Mouse (Mus musculus): Measurements from ENCODE around the gene Hoxa4. TPM values are rescaled to one million over a fixed set of nuclear protein-coding genes. Genes with fewer than 3 reads are reported as not detected.
A peak's percentile ranks its signal among the peaks of the same experiment; 100 is the strongest.

Gene Hoxa4
- polyA plus RNA-seq, 1 experiment from 2014 or later: 0.13 TPM

- Histone ChIP-seq H3K4me3 (ENCODE audit: low read depth, low read length) (no peak overlapping the region), H3K4me2 (ENCODE audit: low read depth, low read length) (no peak overlapping the region), H3K4me1 (ENCODE audit: insufficient read depth) (0 out of 2 replicates have a peak, but pooled peaks cover 5% of the 10 kb centered on the region), H3K9me3 (ENCODE audit: low read length) (no peaks in the 10 kb centered on the region), H3K9ac (replicated peaks) (no peak overlapping the region), H3K36me3 (replicated peaks; ENCODE audit: insufficient read depth, low read length) (no peaks in the 10 kb centered on the region), H3K27me3 (ENCODE audit: insufficient read depth, low read length) (peaks cover 97% of the 10 kb centered on the region), H3K27ac (ENCODE audit: low read depth) (no peak overlapping the region)
- no peak for ATAC-seq
- 2% methylated on average over 44 of the region's 44 CpGs for WGBS (ENCODE audit: insufficient replicate concordance)
- DNase-seq: no peak
- TF ChIP-seq CTCF (IDR thresholded peaks at IDR 0.05; ENCODE audit: low read depth) (no peak), EP300 (IDR thresholded peaks at IDR 0.05; ENCODE audit: low read depth) (no peak)
Measured at GRCm38 (mm10) chr6:52229558-52230416, 38.2 kb upstream of the Hoxa4 start.

- H3K27me3 ChIP-seq (ENCODE audit: insufficient read depth, low read length): peaks cover 97% of the 10 kb centered on the region
- no peak overlapping the region for H3K9ac ChIP-seq (replicated peaks)
- H3K27ac ChIP-seq (ENCODE audit: low read depth): no peak overlapping the region
- no peak overlapping the region for H3K4me2 ChIP-seq (ENCODE audit: low read depth, low read length)
- no peak for DNase-seq
- peak overlapping the region; percentile 17; the same call in 1 of the 2 replicates for H3K4me3 ChIP-seq (ENCODE audit: low read depth, low read length)
- 1% methylated on average over 38 of the region's 38 CpGs for WGBS (ENCODE audit: insufficient replicate concordance)
- no peak for TF ChIP-seq EP300 (IDR thresholded peaks at IDR 0.05; ENCODE audit: low read depth)
- no peak for TF ChIP-seq CTCF (IDR thresholded peaks at IDR 0.05; ENCODE audit: low read depth)
- ATAC-seq: no peak
- no peaks in the 10 kb centered on the region for H3K36me3 ChIP-seq (replicated peaks; ENCODE audit: insufficient read depth, low read length)
- H3K4me1 ChIP-seq (ENCODE audit: insufficient read depth): 0 out of 2 replicates have a peak, but pooled peaks cover 5% of the 10 kb centered on the region
- H3K9me3 ChIP-seq (ENCODE audit: low read length): no peaks in the 10 kb centered on the region
Measured at GRCm38 (mm10) chr6:52228475-52229465, 37.2 kb upstream of the Hoxa4 start.

GRCm38 (mm10) chr6:52227470-52228222 lies 36.1 kb upstream of the Hoxa4 start:
- H3K36me3 ChIP-seq (replicated peaks; ENCODE audit: insufficient read depth, low read length): no peaks in the 10 kb centered on the region
- DNase-seq (no peak), ATAC-seq (no peak)
- H3K27ac ChIP-seq (ENCODE audit: low read depth): no peak overlapping the region
- no peaks in the 10 kb centered on the region for H3K9me3 ChIP-seq (ENCODE audit: low read length)
- H3K4me1 ChIP-seq (ENCODE audit: insufficient read depth): 0 out of 2 replicates have a peak, but pooled peaks cover 2% of the 10 kb centered on the region
- WGBS (ENCODE audit: insufficient replicate concordance): 24% methylated on average over 11 of the region's 11 CpGs
- H3K9ac ChIP-seq (replicated peaks): no peak overlapping the region
- no peak overlapping the region for H3K4me3 ChIP-seq (ENCODE audit: low read depth, low read length)
- H3K27me3 ChIP-seq (ENCODE audit: insufficient read depth, low read length): peaks cover 97% of the 10 kb centered on the region
- H3K4me2 ChIP-seq (ENCODE audit: low read depth, low read length): no peak overlapping the region
- no peak for TF ChIP-seq EP300 (IDR thresholded peaks at IDR 0.05; ENCODE audit: low read depth)
- TF ChIP-seq CTCF (IDR thresholded peaks at IDR 0.05; ENCODE audit: low read depth): no peak

GRCm38 (mm10) chr6:52226569-52227257 lies 35.2 kb upstream of the Hoxa4 start:
- 11% methylated on average over 26 of the region's 26 CpGs for WGBS (ENCODE audit: insufficient replicate concordance)
- H3K4me2 ChIP-seq (ENCODE audit: low read depth, low read length): peak overlapping the region; percentile 38

More at GRCm38 (mm10) chr6:52226569-52227257, 35.2 kb upstream of the Hoxa4 start:
- DNase-seq (no peak), ATAC-seq (no peak)
- H3K9me3 ChIP-seq (ENCODE audit: low read length): no peaks in the 10 kb centered on the region
- peaks cover 97% of the 10 kb centered on the region for H3K27me3 ChIP-seq (ENCODE audit: insufficient read depth, low read length)
- peak overlapping the region; percentile 13; the same call in 1 of the 2 replicates for H3K4me3 ChIP-seq (ENCODE audit: low read depth, low read length)
- no peak overlapping the region for H3K9ac ChIP-seq (replicated peaks)
- H3K36me3 ChIP-seq (replicated peaks; ENCODE audit: insufficient read depth, low read length): no peaks in the 10 kb centered on the region
- TF ChIP-seq EP300 (IDR thresholded peaks at IDR 0.05; ENCODE audit: low read depth): no peak
- no peak for TF ChIP-seq CTCF (IDR thresholded peaks at IDR 0.05; ENCODE audit: low read depth)
- H3K27ac ChIP-seq (ENCODE audit: low read depth): no peak overlapping the region
- H3K4me1 ChIP-seq (ENCODE audit: insufficient read depth): 0 out of 2 replicates have a peak, but pooled peaks cover 4% of the 10 kb centered on the region
